Comparison of ENCODE assay signal across 16 mouse cellular contexts in the genomic region with DNA sequence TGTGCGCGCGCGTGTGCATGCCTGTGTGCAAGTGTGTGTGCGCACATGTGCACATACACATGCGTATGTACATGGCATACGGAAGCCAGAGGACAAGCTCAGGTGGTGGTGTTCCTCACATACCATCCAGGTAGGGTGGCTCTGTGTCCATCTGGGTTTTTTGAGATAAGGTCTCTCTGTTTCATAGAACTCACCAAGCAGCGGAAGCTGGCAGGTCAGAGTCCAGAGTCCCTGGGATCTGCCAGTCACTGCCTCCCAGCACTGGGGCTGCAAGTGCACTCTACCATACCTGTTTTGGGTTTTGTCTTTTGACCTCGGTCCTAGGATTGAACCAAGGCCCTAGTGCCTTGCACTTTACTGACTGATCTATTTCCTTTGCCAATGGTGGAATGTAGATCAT. TPM values are rescaled to one million over a fixed set of nuclear protein-coding genes. Genes with fewer than 3 reads are reported as not detected.
DNase-seq lines count a peak whose midpoint lies in the region; ATAC-seq and TF ChIP-seq lines count a peak whose summit lies in the region.
"Had no signal": no experiment of that assay in that cellular context is flagged by ENCODE, and none has a peak within 500 bp of the region (broad histone marks: within the 10 kb centered on the region; RNA-seq: fewer than 3 reads in every experiment).

No protein-coding gene starts in this region.

- H3K27me3 ChIP-seq in heart, embryonic 12.5 days (replicated peaks): no peaks in the 10 kb centered on the region
- H3K27me3 ChIP-seq in liver, embryonic 13.5 days: no peaks in the 10 kb centered on the region
- H3K27me3 ChIP-seq: embryonic facial prominence, embryonic 12.5 days; forebrain, embryonic 15.5 days; hindbrain, embryonic 15.5 days; neural tube, embryonic 12.5 days had no signal

- H3K27ac ChIP-seq in heart, embryonic 12.5 days (ENCODE audit: poor library complexity, severe bottlenecking): no peak overlapping the region
- H3K27ac ChIP-seq in liver, embryonic 13.5 days: no peak overlapping the region
- H3K27ac ChIP-seq in gastrocnemius, adult 2 months: no peak overlapping the region
- H3K27ac ChIP-seq: embryonic facial prominence, embryonic 12.5 days; forebrain, embryonic 15.5 days; hindbrain, embryonic 15.5 days; neural tube, embryonic 12.5 days had no signal

- WGBS in heart, embryonic 12.5 days: 95% methylated on average over 9 of the region's 9 CpGs
- 87% methylated on average over 9 of the region's 9 CpGs for WGBS in liver, embryonic 13.5 days (ENCODE audit: insufficient replicate concordance)

- TF ChIP-seq CTCF in gastrocnemius, adult 2 months (IDR thresholded peaks at IDR 0.05): no peak

- intact Hi-C loops in gastrocnemius, adult 2 months (cut with DNase I): no loop called here

- ATAC-seq in heart, embryonic 12.5 days (ENCODE audit: insufficient number of reproducible peaks, low FRiP score): 0 out of 2 replicates have a peak, but pooled peaks have one; percentile 18
- peak; percentile 63 for ATAC-seq in liver, embryonic 13.5 days (ENCODE audit: low read depth)
- ATAC-seq: forebrain, embryonic 15.5 days had no signal

- H3K4me1 ChIP-seq in heart, embryonic 12.5 days (replicated peaks): peaks cover 22% of the 10 kb centered on the region
- H3K4me1 ChIP-seq in liver, embryonic 13.5 days (replicated peaks): peaks cover 29% of the 10 kb centered on the region
- H3K4me1 ChIP-seq: embryonic facial prominence, embryonic 12.5 days; forebrain, embryonic 15.5 days; hindbrain, embryonic 15.5 days; neural tube, embryonic 12.5 days had no signal

- H3K9me3 ChIP-seq in heart, embryonic 12.5 days (replicated peaks): no peaks in the 10 kb centered on the region
- H3K9me3 ChIP-seq in liver, embryonic 13.5 days (replicated peaks): no peaks in the 10 kb centered on the region
- H3K9me3 ChIP-seq: embryonic facial prominence, embryonic 12.5 days; forebrain, embryonic 15.5 days; hindbrain, embryonic 15.5 days; neural tube, embryonic 12.5 days had no signal

- peaks cover 41% of the 10 kb centered on the region for H3K36me3 ChIP-seq in heart, embryonic 12.5 days
- H3K36me3 ChIP-seq in liver, embryonic 13.5 days: peaks cover 35% of the 10 kb centered on the region

- no peak for DNase-seq in heart, adult 18-20 months
- peak; percentile 51 for DNase-seq in kidney, postnatal 10 days
- DNase-seq in liver, embryonic 13.5 days: no peak
- DNase-seq in urinary bladder, adult 2 months (ENCODE audit: low spot score): no peak
- no peak for DNase-seq in adrenal gland, postnatal 10 days
- DNase-seq in gastrocnemius, adult 2 months: no peak
- DNase-seq: adrenal gland, postnatal 14 days; cerebellum, adult 8-10 months; layer of hippocampus, postnatal 36 days; lung, adult 18-20 months; thymus, postnatal 14 days had no signal

- H3K9ac ChIP-seq in heart, embryonic 12.5 days: no peak overlapping the region
- H3K9ac ChIP-seq in liver, embryonic 13.5 days: no peak overlapping the region
- H3K9ac ChIP-seq: embryonic facial prominence, embryonic 12.5 days; forebrain, embryonic 15.5 days; hindbrain, embryonic 15.5 days; neural tube, embryonic 12.5 days had no signal

- H3K4me2 ChIP-seq in heart, embryonic 12.5 days: no peak overlapping the region
- H3K4me2 ChIP-seq in liver, embryonic 13.5 days: no peak overlapping the region; the same call in 1 of the 2 replicates
- H3K4me2 ChIP-seq: embryonic facial prominence, embryonic 12.5 days; forebrain, embryonic 15.5 days; hindbrain, embryonic 15.5 days; neural tube, embryonic 12.5 days had no signal

- no peak overlapping the region for H3K4me3 ChIP-seq in heart, embryonic 12.5 days
- no peak overlapping the region for H3K4me3 ChIP-seq in liver, embryonic 13.5 days (replicated peaks)
- no peak overlapping the region for H3K4me3 ChIP-seq in gastrocnemius, adult 2 months
- H3K4me3 ChIP-seq: embryonic facial prominence, embryonic 12.5 days; forebrain, embryonic 15.5 days; hindbrain, embryonic 15.5 days; neural tube, embryonic 12.5 days had no signal

RNA-seq across cellular contexts. Expression of gene Traf5, which starts 11.7 kb away (rescaled TPM):
- polyA plus RNA-seq in heart, embryonic 12.5 days (2016; fragmentation: Nextera tagmentation; extraction: Ambion mirVana): 10.6 and 10.8 TPM in 2 replicates
- 1 to 10 TPM; 5.7 to 6.9 TPM for total RNA-seq in heart, adult 18-20 months (2021)
- 8.1 and 9.0 TPM in 2 replicates for polyA plus RNA-seq in liver, embryonic 13.5 days (2015; fragmentation: Nextera tagmentation; extraction: Ambion mirVana)
- polyA plus RNA-seq in urinary bladder, adult 2 months (2012; rRNA removed): 50.6 and 60.3 TPM in 2 replicates
- total RNA-seq in adrenal gland, postnatal 10 days (2021): 10 to 100 TPM in 1 of 2 experiments, 1 to 10 TPM in 1; 8.4 to 10.6 TPM
- total RNA-seq in gastrocnemius, adult 2 months (2021): 1 to 10 TPM; 2.7 to 2.8 TPM

RNA-seq across cellular contexts. Expression of gene Rcor3, which starts 33.8 kb away (rescaled TPM):
- 31.3 and 31.6 TPM in 2 replicates for polyA plus RNA-seq in heart, embryonic 12.5 days (2016; fragmentation: Nextera tagmentation; extraction: Ambion mirVana)
- total RNA-seq in heart, adult 18-20 months (2021): 10 to 100 TPM; 26.6 to 30.5 TPM
- polyA plus RNA-seq in liver, embryonic 13.5 days (2015; fragmentation: Nextera tagmentation; extraction: Ambion mirVana): 9.0 and 9.5 TPM in 2 replicates
- 32.0 and 34.2 TPM in 2 replicates for polyA plus RNA-seq in urinary bladder, adult 2 months (2012; rRNA removed)
- 10 to 100 TPM; 28.8 to 42.4 TPM for total RNA-seq in adrenal gland, postnatal 10 days (2021)
- total RNA-seq in gastrocnemius, adult 2 months (2021): 10 to 100 TPM; 27.1 to 29.8 TPM
